Mouse (Mus musculus) megakaryocyte progenitor cell, adult 5-6 weeks (primary cell): ENCODE results near the gene E130114P18Rik. TPM values are rescaled to one million over a fixed set of nuclear protein-coding genes. Genes with fewer than 3 reads are reported as not detected.

Experiments
- ATAC-seq: replicated peaks from 2 replicates; pipeline ENCODE4 v1.8.0; 2016; ENCODE audit warnings: mild to moderate bottlenecking, moderate TSS enrichment, inconsistent platforms; ENCODE audit not compliant: poor library complexity
- total RNA-seq, 2 experiments: library from RNA; stranded (forward) in 1 of 2; stranded (reverse) in 1 of 2; fragments of 157-497, 149-512 nt in 1 of 2; fragments of 200-1000 nt in 1 of 2; gene quantifications; 2 replicates each; pipeline versions ENCODE4 v1.2.3 to v1.2.4; 2015 to 2017

Gene E130114P18Rik
- total RNA-seq, 2 experiments from 2014 or later = not detected

DNA sequence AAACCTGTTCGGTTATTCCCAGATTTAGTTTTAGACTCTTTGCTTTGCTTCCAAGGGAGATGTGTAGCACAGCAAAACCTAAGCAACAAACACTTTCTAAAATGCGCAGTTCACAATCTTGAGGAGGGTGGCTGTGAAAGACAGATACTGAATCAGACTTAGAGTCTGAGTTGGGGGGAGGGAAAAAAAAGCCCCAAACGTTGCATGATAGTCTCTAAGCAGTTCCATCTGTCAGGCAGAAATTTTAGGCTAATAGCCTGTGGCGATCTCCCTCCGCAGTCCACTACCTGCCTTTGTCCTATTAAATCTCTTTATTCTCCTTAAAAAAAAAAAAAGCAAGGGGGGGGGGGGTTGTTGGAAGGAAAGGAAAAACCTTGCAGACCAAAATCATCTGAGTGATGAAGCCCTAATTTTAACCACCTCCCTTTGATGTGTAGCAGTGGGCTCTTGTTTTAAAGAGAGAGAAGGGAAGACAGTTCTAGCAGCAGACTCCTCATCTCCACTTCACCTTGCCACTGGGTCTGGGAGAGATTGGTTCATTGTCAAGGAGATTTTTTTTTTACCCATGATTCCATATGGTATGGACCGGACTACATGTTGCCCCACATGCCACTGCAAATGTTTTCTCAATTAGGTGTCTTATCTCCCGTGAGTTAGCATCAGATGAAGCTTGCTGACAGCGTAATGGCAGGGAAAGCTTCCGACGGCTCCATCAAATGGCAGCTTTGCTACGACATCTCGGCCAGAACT is 196.4 kb downstream of the E130114P18Rik start:
- ATAC-seq = no peak

GRCm38 (mm10) chr4:97580906-97581305 is 197.0 kb downstream of the E130114P18Rik start:
- ATAC-seq = no peak

- ATAC-seq = no peak
These were observed 199.2 kb downstream of the E130114P18Rik start for GRCm38 (mm10) chr4:97578571-97579165.

DNA sequence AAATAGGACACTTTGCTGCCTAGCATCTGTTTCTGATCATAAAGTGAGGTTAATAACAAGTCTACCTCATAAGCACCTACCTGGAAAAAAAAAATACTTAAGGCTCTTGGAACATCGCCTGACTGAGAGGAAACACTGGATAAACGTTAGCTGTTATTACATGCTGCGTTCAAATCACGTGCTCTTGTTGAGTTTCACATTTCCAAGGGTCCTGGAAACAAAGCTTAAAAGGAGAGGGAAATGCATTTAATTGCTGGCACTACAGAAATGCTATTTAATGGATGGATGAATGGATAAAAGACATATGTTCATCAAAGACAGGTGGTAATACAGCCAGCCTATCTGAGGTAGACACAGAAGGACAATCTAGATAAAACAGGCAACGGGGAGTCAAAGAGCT is 200.4 kb downstream of the E130114P18Rik start:
- no peak for ATAC-seq

- ATAC-seq = peak; percentile 29; the same call in 1 of the 2 replicates
These were observed 202.4 kb downstream of the E130114P18Rik start for GRCm38 (mm10) chr4:97575447-97575846.

DNA sequence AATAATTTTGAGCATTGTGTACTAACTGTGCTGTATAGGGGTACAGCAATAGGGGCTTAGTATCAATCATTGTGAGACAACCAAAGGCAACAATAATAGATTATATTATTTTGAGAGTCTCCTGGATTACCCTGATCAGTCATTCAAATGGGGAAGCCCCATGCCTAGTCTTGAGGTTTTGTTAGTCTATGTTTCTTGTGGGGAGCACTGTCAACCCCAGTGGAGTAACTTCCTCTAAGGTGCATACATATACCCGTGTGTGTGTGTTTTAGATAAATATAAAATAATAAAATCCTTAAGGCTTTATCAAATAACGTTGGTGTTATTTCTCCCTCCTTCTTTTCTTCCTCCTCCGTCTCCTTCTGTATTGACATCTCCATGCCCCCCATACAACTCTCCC is 208.6 kb downstream of the E130114P18Rik start:
- ATAC-seq = peak; percentile 53

DNA sequence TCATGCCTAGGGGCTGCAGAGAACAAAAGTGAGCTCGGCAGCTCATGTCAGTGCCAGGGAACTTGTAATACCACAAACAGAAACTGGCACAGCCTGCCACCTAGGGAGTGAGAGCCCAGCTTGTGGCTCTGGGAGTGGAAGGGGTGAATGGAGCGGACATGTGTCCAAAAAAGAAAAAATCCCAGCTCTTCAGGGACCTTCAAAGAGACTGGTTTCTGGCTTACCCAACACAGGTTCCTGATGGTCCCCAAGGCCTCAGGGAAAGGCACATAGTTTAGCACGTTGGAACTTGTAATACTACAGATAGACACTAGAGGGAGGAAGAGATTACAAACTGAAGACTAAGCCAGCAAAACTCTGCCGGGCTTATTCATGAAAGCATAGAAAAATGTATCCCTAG is 213.2 kb downstream of the E130114P18Rik start:
- ATAC-seq = peak; percentile 100

DNA sequence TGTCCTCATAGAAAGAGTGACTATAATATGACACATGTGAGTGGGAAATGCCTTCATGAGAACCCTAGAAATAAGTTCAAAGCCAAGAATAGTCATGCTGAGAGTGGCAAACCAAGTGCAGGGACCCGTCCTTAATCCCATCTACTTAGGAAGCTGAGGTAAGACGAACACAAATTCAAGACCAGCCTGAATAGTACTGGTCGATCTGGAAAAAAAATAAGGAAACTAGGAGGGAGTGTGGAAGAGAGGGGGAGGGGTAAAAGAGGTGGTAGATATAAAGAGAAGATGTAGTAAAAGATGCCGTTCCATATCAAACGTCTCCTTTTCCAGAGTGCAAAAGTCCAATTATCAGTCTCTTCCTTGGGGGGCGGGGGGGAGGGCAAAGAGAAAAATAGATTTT is 213.7 kb downstream of the E130114P18Rik start:
- no peak for ATAC-seq

DNA sequence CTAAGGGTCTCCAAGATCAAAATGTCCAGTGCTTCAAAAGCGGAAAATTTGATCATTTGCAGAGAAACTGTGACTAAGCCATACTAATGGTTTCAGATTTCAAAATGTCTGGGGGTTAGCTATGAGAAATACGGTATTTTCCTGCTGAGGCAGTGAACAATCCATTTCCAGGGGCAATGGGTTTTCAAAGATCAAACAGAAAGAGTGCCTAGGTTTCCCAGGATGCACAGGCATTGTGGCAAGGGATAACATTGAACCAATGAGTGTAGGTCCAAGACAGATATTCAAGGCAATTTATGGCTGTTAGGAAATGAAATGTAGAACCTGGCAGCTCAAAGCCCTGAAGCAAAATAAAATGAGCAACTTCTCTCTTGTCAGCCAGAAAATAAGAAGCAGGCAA is 220.3 kb downstream of the E130114P18Rik start:
- ATAC-seq = no peak

DNA sequence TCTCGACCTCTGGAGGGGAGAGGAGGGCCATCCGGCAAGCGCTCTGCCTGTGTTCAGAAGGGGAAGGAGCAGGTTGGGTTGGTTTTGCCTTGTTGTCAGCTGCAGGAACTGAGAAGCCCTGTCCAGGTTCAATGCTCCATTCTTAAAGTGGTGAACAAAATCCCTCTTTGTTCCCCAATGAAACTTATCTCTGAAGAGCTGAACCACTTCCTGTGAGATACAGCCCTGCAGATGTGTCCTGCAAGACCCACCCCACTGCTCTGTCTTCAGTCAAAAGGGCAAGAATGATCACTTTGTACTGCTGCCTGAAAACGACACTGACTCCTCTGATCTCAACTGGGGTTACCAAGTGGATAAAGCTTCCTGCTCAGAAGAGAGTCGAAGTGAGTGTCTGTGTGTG is 233.9 kb downstream of the E130114P18Rik start:
- ATAC-seq = peak; percentile 95

GRCm38 (mm10) chr4:97532072-97532471 is 245.8 kb downstream of the E130114P18Rik start:
- ATAC-seq = peak; percentile 97

DNA sequence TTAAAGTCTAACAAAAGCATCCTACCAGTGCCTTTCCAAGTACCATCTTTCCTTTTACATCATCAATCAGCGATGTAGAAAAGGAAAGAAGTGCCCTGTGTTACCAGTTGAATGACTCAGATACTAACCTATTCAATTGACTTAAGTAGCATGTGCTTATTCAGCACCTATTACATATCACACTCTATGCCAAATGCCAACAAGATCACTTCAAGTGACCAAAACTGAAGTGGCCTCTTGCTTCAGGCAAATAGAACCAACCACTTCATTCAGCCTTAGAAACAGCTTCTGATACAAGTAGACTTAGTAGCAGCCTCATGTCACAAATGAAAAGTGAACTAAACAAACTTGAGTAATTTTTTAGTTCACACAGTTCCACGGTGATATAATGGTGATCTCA is 249.4 kb downstream of the E130114P18Rik start:
- no peak for ATAC-seq

Other genes starting within 250 kb of the E130114P18Rik start
- 21.5 and 35.1 TPM in 2 replicates for gene Nfia, start 5.3 kb downstream of the E130114P18Rik start, total RNA-seq (2015)
- gene Nfia, start 5.3 kb downstream of the E130114P18Rik start, total RNA-seq (2017) = 1.5 and 3.9 TPM in 2 replicates